Mouse (Mus musculus): ENCODE measurements around the gene Auts2.

Auts2 gene

GRCm38 (mm10) chr5:131913562-131913961, 629.6 kb downstream of the Auts2 start:
- no peak for DNase-seq (ENCODE audit: low spot score)

- no peak for DNase-seq (ENCODE audit: low spot score)
Observed at GRCm38 (mm10) chr5:131912983-131913382, 630.2 kb downstream of the Auts2 start.

GRCm38 (mm10) chr5:131906313-131906712, 636.8 kb downstream of the Auts2 start:
- DNase-seq (ENCODE audit: low spot score): no peak

- no peak for DNase-seq (ENCODE audit: low spot score)
Observed at GRCm38 (mm10) chr5:131904478-131904877, 638.7 kb downstream of the Auts2 start.

- no peak for DNase-seq (ENCODE audit: low spot score)
Observed at GRCm38 (mm10) chr5:131898048-131898638, 645.0 kb downstream of the Auts2 start.

GRCm38 (mm10) chr5:131886636-131887035, 656.5 kb downstream of the Auts2 start:
- DNase-seq (ENCODE audit: low spot score): no peak

GRCm38 (mm10) chr5:131876569-131876968, 666.6 kb downstream of the Auts2 start:
- DNase-seq (ENCODE audit: low spot score): no peak

GRCm38 (mm10) chr5:131875976-131876375, 667.2 kb downstream of the Auts2 start:
- no peak for DNase-seq (ENCODE audit: low spot score)

- DNase-seq (ENCODE audit: low spot score): no peak
Observed at GRCm38 (mm10) chr5:131873116-131873515, 670.0 kb downstream of the Auts2 start.

GRCm38 (mm10) chr5:131869711-131870499, 673.2 kb downstream of the Auts2 start:
- no peak for DNase-seq (ENCODE audit: low spot score)

GRCm38 (mm10) chr5:131865200-131865599, 677.9 kb downstream of the Auts2 start:
- no peak for DNase-seq (ENCODE audit: low spot score)

- no peak for DNase-seq (ENCODE audit: low spot score)
Observed at GRCm38 (mm10) chr5:131857976-131858375, 685.2 kb downstream of the Auts2 start.

- no peak for DNase-seq (ENCODE audit: low spot score)
Observed at GRCm38 (mm10) chr5:131855358-131855757, 687.8 kb downstream of the Auts2 start.

- DNase-seq (ENCODE audit: low spot score): no peak
Observed at GRCm38 (mm10) chr5:131851597-131852453, 691.3 kb downstream of the Auts2 start.

GRCm38 (mm10) chr5:131850632-131851335, 692.4 kb downstream of the Auts2 start:
- DNase-seq (ENCODE audit: low spot score): no peak

GRCm38 (mm10) chr5:131849644-131850043, 693.5 kb downstream of the Auts2 start:
- no peak for DNase-seq (ENCODE audit: low spot score)

GRCm38 (mm10) chr5:131844519-131844800, 698.7 kb downstream of the Auts2 start:
- no peak for DNase-seq (ENCODE audit: low spot score)

GRCm38 (mm10) chr5:131843766-131844518, 699.2 kb downstream of the Auts2 start:
- no peak for DNase-seq (ENCODE audit: low spot score)

- DNase-seq (ENCODE audit: low spot score): no peak
Observed at GRCm38 (mm10) chr5:131839657-131840315, 703.4 kb downstream of the Auts2 start.

GRCm38 (mm10) chr5:131839023-131839422, 704.1 kb downstream of the Auts2 start:
- DNase-seq (ENCODE audit: low spot score): no peak

GRCm38 (mm10) chr5:131838064-131838463, 705.1 kb downstream of the Auts2 start:
- DNase-seq (ENCODE audit: low spot score): no peak

Measured in spleen, adult 12 weeks (tissue).